Mouse (Mus musculus): ENCODE results near the gene Sorl1.

- TF ChIP-seq ZNF384 (IDR thresholded peaks at IDR 0.05; ENCODE audit: low read depth, low read length) (no peak), ZC3H11A (IDR thresholded peaks at IDR 0.05; ENCODE audit: borderline replicate concordance, low read depth, low read length) (no peak), CHD2 (IDR thresholded peaks at IDR 0.05; ENCODE audit: low read depth, low read length) (no peak)
Observed at GRCm38 (mm10) chr9:42109131-42109530, 15.0 kb downstream of the Sorl1 start.
